Mouse (Mus musculus) CH12.LX (cell line): Measurements from ENCODE around the gene Tbc1d23. TPM values are rescaled to one million over a fixed set of nuclear protein-coding genes. Genes with fewer than 3 reads are reported as not detected.
A peak's percentile ranks its signal among the peaks of the same experiment; 100 is the strongest.

Source experiments
- DNase-seq: peaks from one replicate; pipeline ENCODE4 v3.0.0-alpha.2; 2013; ENCODE audit errors: extremely low read depth
- H3K27ac ChIP-seq: 2 replicates; pipeline ENCODE4 v1.5.1; 2012; ENCODE audit warnings: low read depth, mild to moderate bottlenecking, control low read depth, moderate library complexity; ENCODE audit not compliant: insufficient read depth
- H3K27me3 ChIP-seq: replicated peaks from 2 replicates; pipeline ENCODE3; 2012; ENCODE audit warnings: inconsistent platforms
- H3K36me3 ChIP-seq, 2 experiments: replicated peaks in 1 of 2; 2 replicates each; pipeline versions ENCODE3 to v1.6.1; 2012; ENCODE audit warnings: inconsistent platforms in 1 of 2, low read length in 1 of 2, mild to moderate bottlenecking in 1 of 2, mixed read lengths in 1 of 2, moderate library complexity in 1 of 2; ENCODE audit not compliant: control insufficient read depth in 1 of 2, insufficient read depth in 1 of 2
- H3K4me1 ChIP-seq, 2 experiments: 2 replicates each; pipeline ENCODE4 v1.6.1; 2012; ENCODE audit warnings: inconsistent platforms in 1 of 2, moderate library complexity in 1 of 2; ENCODE audit not compliant: insufficient read depth in 2 of 2, control insufficient read depth in 1 of 2
- H3K4me2 ChIP-seq: 2 replicates; pipeline ENCODE4 v1.6.1; 2012; ENCODE audit warnings: low read depth, mild to moderate bottlenecking, control low read depth; ENCODE audit not compliant: poor library complexity, insufficient read depth, severe bottlenecking
- H3K4me3 ChIP-seq, 3 experiments: fragments of 150-350 bp in 1 of 3; sonication (generic) in 1 of 3; replicated peaks in 1 of 3; 2 replicates each; pipeline versions ENCODE3 to v1.5.1; 2011 to 2012; ENCODE audit warnings: low read depth in 2 of 3, low read length in 2 of 3, mild to moderate bottlenecking in 2 of 3, moderate library complexity in 2 of 3, control low read depth in 1 of 3, improper control_type of control experiment in 1 of 3, inconsistent platforms in 1 of 3, mixed read lengths in 1 of 3; ENCODE audit not compliant: poor library complexity in 1 of 3
- H3K79me2 ChIP-seq: replicated peaks from 2 replicates; pipeline ENCODE4 v1.6.1; 2012; ENCODE audit warnings: mild to moderate bottlenecking, moderate library complexity; ENCODE audit not compliant: control insufficient read depth, poor library complexity, insufficient read depth, severe bottlenecking; ENCODE audit errors: extremely low read depth
- H3K9ac ChIP-seq: 2 replicates; pipeline ENCODE4 v1.6.1; 2012; ENCODE audit warnings: low read depth, mild to moderate bottlenecking, control low read depth, moderate library complexity; ENCODE audit not compliant: insufficient read depth
- H3K9me3 ChIP-seq: replicated peaks from 2 replicates; pipeline ENCODE3; 2012; ENCODE audit warnings: low read length, inconsistent platforms, mixed read lengths
- BHLHE40 ChIP-seq: IDR thresholded peaks from 2 replicates; pipeline ENCODE4 v1.6.1; 2011; ENCODE audit warnings: mild to moderate bottlenecking, low read depth, low read length, improper control_type of control experiment
- CHD1 ChIP-seq: IDR thresholded peaks from 2 replicates; pipeline ENCODE4 v1.6.1; 2012; ENCODE audit warnings: low read depth, low read length, improper control_type of control experiment, inconsistent platforms
- CTCF ChIP-seq, 2 experiments: IDR thresholded peaks in 1 of 2; conservative IDR thresholded peaks in 1 of 2; 2 replicates each; pipeline ENCODE4 v1.5.1; 2011 to 2012; ENCODE audit warnings: low read depth in 2 of 2, low read length in 2 of 2, improper control_type of control experiment in 1 of 2, inconsistent platforms in 1 of 2, mild to moderate bottlenecking in 1 of 2, moderate library complexity in 1 of 2
- ELF1 ChIP-seq: IDR thresholded peaks from 2 replicates; pipeline ENCODE4 v1.6.1; 2014; ENCODE audit warnings: low read depth, mild to moderate bottlenecking, inconsistent platforms, low read length, improper control_type of control experiment
- ETS1 ChIP-seq: conservative IDR thresholded peaks from 2 replicates; pipeline ENCODE4 v1.6.1; 2012; ENCODE audit warnings: low read depth, mild to moderate bottlenecking, inconsistent platforms, low read length, improper control_type of control experiment, moderate library complexity
- GABPA ChIP-seq: IDR thresholded peaks from 2 replicates; pipeline ENCODE4 v1.6.1; 2012; ENCODE audit warnings: low read depth, low read length, improper control_type of control experiment, inconsistent platforms; ENCODE audit not compliant: insufficient replicate concordance
- JUN ChIP-seq: IDR thresholded peaks from 2 replicates; pipeline ENCODE4 v1.6.1; 2011; ENCODE audit warnings: low read depth, mild to moderate bottlenecking, low read length, improper control_type of control experiment, moderate library complexity; ENCODE audit not compliant: insufficient read depth
- JUND ChIP-seq: conservative IDR thresholded peaks from 2 replicates; pipeline ENCODE4 v1.6.1; 2011; ENCODE audit warnings: low read depth, low read length, improper control_type of control experiment
- KAT2A ChIP-seq: IDR thresholded peaks from 2 replicates; pipeline ENCODE4 v1.6.1; 2012; ENCODE audit warnings: low read length, improper control_type of control experiment, inconsistent platforms; ENCODE audit not compliant: insufficient replicate concordance
- MAFK ChIP-seq: IDR thresholded peaks from 2 replicates; pipeline ENCODE4 v1.6.1; 2011; ENCODE audit warnings: low read length, improper control_type of control experiment; ENCODE audit not compliant: insufficient replicate concordance
- MAX ChIP-seq: IDR thresholded peaks from 2 replicates; pipeline ENCODE4 v1.6.1; 2011; ENCODE audit warnings: low read length, improper control_type of control experiment
- MEF2A ChIP-seq: IDR thresholded peaks from 2 replicates; pipeline ENCODE4 v1.6.1; 2014; ENCODE audit warnings: low read depth, mild to moderate bottlenecking, inconsistent platforms, low read length, improper control_type of control experiment, borderline replicate concordance
- MXI1 ChIP-seq: IDR thresholded peaks from 2 replicates; pipeline ENCODE4 v1.6.1; 2011; ENCODE audit warnings: mild to moderate bottlenecking, low read depth, low read length, improper control_type of control experiment
- MYC ChIP-seq: IDR thresholded peaks from 2 replicates; pipeline ENCODE4 v1.6.1; 2011; ENCODE audit warnings: low read depth, mild to moderate bottlenecking, improper control_type of control experiment, low read length
- POLR2A ChIP-seq: IDR thresholded peaks from 2 replicates; pipeline ENCODE4 v1.6.1; 2011; ENCODE audit warnings: low read depth, mild to moderate bottlenecking, improper control_type of control experiment, low read length
- POLR2AphosphoS2 ChIP-seq: IDR thresholded peaks from 2 replicates; pipeline ENCODE4 v1.6.1; 2011; ENCODE audit warnings: low read depth, low read length, improper control_type of control experiment
- RAD21 ChIP-seq: IDR thresholded peaks from 2 replicates; pipeline ENCODE4 v1.6.1; 2011; ENCODE audit warnings: low read depth, mild to moderate bottlenecking, low read length, improper control_type of control experiment, moderate library complexity
- SIN3A ChIP-seq: IDR thresholded peaks from 2 replicates; pipeline ENCODE4 v1.6.1; 2012; ENCODE audit warnings: low read length, improper control_type of control experiment, inconsistent platforms
- SMC3 ChIP-seq: IDR thresholded peaks from 2 replicates; pipeline ENCODE4 v1.6.1; 2011; ENCODE audit warnings: low read depth, low read length, improper control_type of control experiment
- TCF12 ChIP-seq: IDR thresholded peaks from 2 replicates; pipeline ENCODE4 v1.6.1; 2014; ENCODE audit warnings: low read depth, mild to moderate bottlenecking, inconsistent platforms, low read length, improper control_type of control experiment
- UBTF ChIP-seq: IDR thresholded peaks from 2 replicates; pipeline ENCODE4 v1.6.1; 2012; ENCODE audit warnings: low read depth, mild to moderate bottlenecking, inconsistent platforms, low read length, improper control_type of control experiment, moderate library complexity
- USF1 ChIP-seq: IDR thresholded peaks from 2 replicates; pipeline ENCODE4 v1.6.1; 2014; ENCODE audit warnings: low read depth, mild to moderate bottlenecking, inconsistent platforms, low read length, improper control_type of control experiment
- ZC3H11A ChIP-seq: IDR thresholded peaks from 2 replicates; pipeline ENCODE4 v1.6.1; 2012; ENCODE audit warnings: low read depth, mild to moderate bottlenecking, inconsistent platforms, low read length, improper control_type of control experiment
- ZKSCAN1 ChIP-seq: IDR thresholded peaks from 2 replicates; pipeline ENCODE4 v1.6.1; 2012; ENCODE audit warnings: low read depth, inconsistent platforms, low read length, improper control_type of control experiment, borderline replicate concordance
- ZMIZ1 ChIP-seq: IDR thresholded peaks from 2 replicates; pipeline ENCODE4 v1.6.1; 2012; ENCODE audit warnings: low read depth, mild to moderate bottlenecking, inconsistent platforms, low read length, improper control_type of control experiment
- dilution Hi-C: fragments of 300-500 bp; cut with MboI; formaldehyde crosslinking; loops from 2 replicates; pipeline ENCODE4 v1.14.3; 2020; ENCODE audit warnings: low sequenced_read_pairs; ENCODE audit not compliant: extremely low pct_unique_long_range_greater_than_20kb, extremely low pct_ligation_motif_present
- in situ Hi-C: fragments of 300-500 bp; cut with MboI; formaldehyde crosslinking; loops from 3 replicates; pipeline ENCODE4 v1.14.3; 2019; ENCODE audit warnings: low sequenced_read_pairs, low pct_ligation_motif_present, low pct_unique_long_range_greater_than_20kb, mixed read lengths
- polyA plus RNA-seq: library from polyadenylated mRNA; unstranded; fragments of >175 nt; gene quantifications from 2 replicates; pipeline ENCODE4 v1.2.1, GENCODE M21; 2012; ENCODE audit warnings: low read depth; ENCODE audit not compliant: insufficient read length
- total RNA-seq, 2 experiments: library from RNA; depleted of rRNA; stranded (reverse); fragments of 300-350 nt in 1 of 2; fragments of >200 nt in 1 of 2; gene quantifications; 2 replicates each; pipeline ENCODE4 v1.2.3; 2012 to 2014

Tbc1d23 gene
- total and polyA plus RNA-seq, 3 experiments, result 21.2 to 38.8 (median 31.5) TPM

DNA sequence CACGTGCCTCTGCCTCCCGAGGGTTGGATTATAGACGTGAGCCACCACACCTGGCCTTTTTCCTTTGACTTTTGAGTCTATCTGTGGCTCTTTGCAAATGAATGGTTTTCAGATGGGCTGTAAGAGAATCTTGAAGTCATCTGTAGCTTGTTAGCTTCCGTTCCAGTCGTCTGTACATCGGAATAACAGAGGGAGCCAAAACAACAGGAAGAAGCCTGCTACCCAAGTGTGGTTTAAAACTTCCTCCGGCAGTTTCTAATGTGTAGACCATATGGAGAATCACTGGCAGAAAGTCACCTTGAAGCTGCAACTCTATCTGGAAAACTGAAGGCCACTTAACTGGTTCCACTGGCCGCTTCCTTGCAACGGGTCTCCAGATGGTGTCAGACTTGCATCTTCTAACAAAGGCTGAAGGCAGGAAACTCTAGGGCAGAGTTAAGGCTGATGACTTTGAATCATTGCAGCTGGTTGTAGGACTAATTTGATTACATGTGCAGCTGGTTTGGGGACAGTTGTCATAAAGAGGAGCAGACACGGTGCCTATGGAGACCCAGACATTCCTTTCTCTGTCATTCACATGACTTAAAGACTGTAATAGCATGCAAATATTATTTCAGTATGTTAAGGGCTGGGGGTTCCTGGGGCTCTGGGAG, 12.0 kb upstream of the Tbc1d23 start:
- dilution Hi-C loops (loop anchor here (25.0 kb wide), 1 partner anchor 369 kb away; the partner anchor contains the start of gene Cmss1), in situ Hi-C loops (loop anchor here (10.0 kb wide), 1 partner anchor 301 kb away; no protein-coding TSS in a partner anchor)
- no peaks in the 10 kb centered on the region for H3K27me3 ChIP-seq
- no peak for DNase-seq
- peak overlapping the region; percentile 60 for H3K4me2 ChIP-seq
- TF ChIP-seq GABPA (no peak), UBTF (no peak), MEF2A (0 out of 2 replicates have a peak, but pooled peaks have one; percentile 5), ZKSCAN1 (no peak), KAT2A (no peak), CHD1 (no peak), POLR2A (no peak), TCF12 (0 out of 2 replicates have a peak, but pooled peaks have one; percentile 12), USF1 (no peak), SIN3A (0 out of 2 replicates have a peak, but pooled peaks have one; percentile 9), ZC3H11A (peak; percentile 22; the same call in 1 of the 2 replicates), MAX (no peak), ZMIZ1 (no peak), SMC3 (peak; percentile 62), ETS1 (no peak), RAD21 (peak; percentile 82), MXI1 (peak; percentile 51; the same call in 1 of the 2 replicates), MAFK (peak; percentile 28; the same call in 1 of the 2 replicates), MYC (0 out of 2 replicates have a peak, but pooled peaks have one; percentile 36), JUN (no peak), CTCF (conservative IDR thresholded peaks at IDR 0.05 in 1 of 2, IDR thresholded peaks at IDR 0.05 in 1 of 2; ENCODE audit: low read depth in 2 of 2, low read length in 2 of 2) (peak in 1 of 2 experiments; percentile 75; a peak in 2 of 4 replicates), BHLHE40 (no peak; the same call in 1 of the 2 replicates), POLR2AphosphoS2 (no peak), JUND (0 out of 2 replicates have a peak, but pooled peaks have one; percentile 27), ELF1 (peak; percentile 46; the same call in 1 of the 2 replicates)
- H3K4me3 ChIP-seq, result no peak overlapping the region
- peaks cover 5 to 18% of the 10 kb centered on the region in 2 experiments; a peak in 3 of 4 replicates for H3K4me1 ChIP-seq
- no peaks in the 10 kb centered on the region for H3K36me3 ChIP-seq
- no peaks in the 10 kb centered on the region for H3K9me3 ChIP-seq
- no peak overlapping the region for H3K27ac ChIP-seq
- no peak overlapping the region for H3K9ac ChIP-seq
- H3K79me2 ChIP-seq, result no peaks in the 10 kb centered on the region
